Comparison of ENCODE assay signal across 13 mouse cellular contexts in the genomic region with DNA sequence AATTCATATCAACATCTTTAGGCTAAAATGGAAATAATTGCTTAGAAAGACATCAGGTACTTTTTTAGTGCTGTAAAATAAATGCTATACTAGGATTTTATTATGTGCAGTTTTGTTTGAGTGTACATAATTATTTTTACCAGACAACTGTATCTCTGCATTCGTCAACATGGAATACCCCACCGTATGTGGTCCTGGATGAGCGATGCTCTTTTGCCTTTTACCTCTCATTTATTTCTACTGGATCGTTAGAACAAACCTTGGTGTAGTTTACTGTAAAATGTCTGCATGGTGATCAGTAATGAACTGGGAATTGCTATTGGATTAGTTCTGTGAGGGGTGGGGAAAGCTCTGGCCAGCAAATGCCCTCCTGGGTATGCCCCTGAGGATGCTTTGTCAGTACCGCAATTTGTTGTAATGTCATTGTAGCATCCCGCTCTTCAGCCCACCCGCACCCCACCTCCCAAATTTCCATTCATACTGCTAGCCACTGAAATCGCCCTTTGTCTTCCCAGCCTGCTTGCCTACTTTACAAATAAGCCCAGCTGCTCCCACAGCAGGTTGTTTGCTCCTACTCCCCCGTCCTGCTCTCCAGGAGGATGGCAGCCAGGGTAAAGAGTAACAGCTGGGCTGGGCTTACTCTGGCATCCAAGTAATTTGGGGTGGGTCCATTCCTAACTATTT. TPM values are rescaled to one million over a fixed set of nuclear protein-coding genes. Genes with fewer than 3 reads are reported as not detected.
DNase-seq lines count a peak whose midpoint lies in the region; ATAC-seq lines count a peak whose summit lies in the region.
"Had no signal": no experiment of that assay in that cellular context is flagged by ENCODE, and none has a peak within 500 bp of the region (broad histone marks: within the 10 kb centered on the region; RNA-seq: fewer than 3 reads in every experiment).

No protein-coding gene starts in this region.

- no peaks in the 10 kb centered on the region for H3K9me3 ChIP-seq in hindbrain, embryonic 11.5 days (ENCODE audit: control insufficient read depth, low read length)
- H3K9me3 ChIP-seq in midbrain, embryonic 16.5 days (replicated peaks; ENCODE audit: control insufficient read depth, low read length, poor library complexity, severe bottlenecking): no peaks in the 10 kb centered on the region

- no peaks in the 10 kb centered on the region for H3K36me3 ChIP-seq in hindbrain, embryonic 11.5 days (ENCODE audit: control insufficient read depth, insufficient read depth, low read length)
- H3K36me3 ChIP-seq in midbrain, embryonic 16.5 days (ENCODE audit: control insufficient read depth, insufficient read depth, low read length): no peaks in the 10 kb centered on the region

- 13% methylated on average over 9 of the region's 9 CpGs for WGBS in hindbrain, embryonic 11.5 days
- 7% methylated on average over 9 of the region's 9 CpGs for WGBS in midbrain, embryonic 16.5 days

- peak; percentile 27 to 36 for DNase-seq in cerebellum, postnatal 14 days
- no peak for DNase-seq in cerebellum, adult 11 months
- peak; percentile 57 for DNase-seq in embryo, embryonic 10 days (ENCODE audit: low spot score)
- peak; percentile 65 for DNase-seq in hindbrain, embryonic 11.5 days (ENCODE audit: low spot score)
- no peak for DNase-seq in spleen, adult 12 weeks (ENCODE audit: low spot score)
- no peak for DNase-seq in left cerebral cortex, adult 18-20 months (ENCODE audit: low spot score in 2 of 2)
- no peak for DNase-seq in layer of hippocampus, adult 9-11 months
- DNase-seq: heart, adult 18-20 months; liver, postnatal 0 days had no signal

- H3K9ac ChIP-seq in hindbrain, embryonic 11.5 days (ENCODE audit: low read depth, low read length): no peak overlapping the region
- peak overlapping the region; percentile 27 for H3K9ac ChIP-seq in midbrain, embryonic 16.5 days (ENCODE audit: low read depth, low read length)
- H3K9ac ChIP-seq: liver, postnatal 0 days had no signal

- no peaks in the 10 kb centered on the region for H3K4me1 ChIP-seq in hindbrain, embryonic 11.5 days (replicated peaks; ENCODE audit: control insufficient read depth, insufficient read depth, low read length)
- H3K4me1 ChIP-seq in midbrain, embryonic 16.5 days (ENCODE audit: control insufficient read depth, insufficient read depth, low read length): peaks cover 3% of the 10 kb centered on the region; the same call in 1 of the 2 replicates

- H3K27me3 ChIP-seq in hindbrain, embryonic 11.5 days (ENCODE audit: control insufficient read depth, insufficient read depth, low read length): no peaks in the 10 kb centered on the region
- no peaks in the 10 kb centered on the region for H3K27me3 ChIP-seq in midbrain, embryonic 16.5 days (ENCODE audit: control insufficient read depth, insufficient read depth, low read depth, low read length)
- H3K27me3 ChIP-seq: Patski had no signal

- H3K4me2 ChIP-seq in hindbrain, embryonic 11.5 days (replicated peaks; ENCODE audit: low read depth, low read length): no peak overlapping the region
- peak overlapping the region; percentile 48 for H3K4me2 ChIP-seq in midbrain, embryonic 16.5 days (ENCODE audit: low read length)

- H3K27ac ChIP-seq in hindbrain, embryonic 11.5 days (ENCODE audit: low read depth, low read length): no peak overlapping the region
- no peak overlapping the region for H3K27ac ChIP-seq in midbrain, embryonic 16.5 days (ENCODE audit: low read length)
- H3K27ac ChIP-seq: left cerebral cortex, adult 2 months had no signal

- ATAC-seq in hindbrain, embryonic 11.5 days (ENCODE audit: low FRiP score): peak; percentile 92
- peak; percentile 71 for ATAC-seq in midbrain, embryonic 16.5 days
- ATAC-seq: inflammation-experienced regulatory T-cells, adult 6 months; liver, postnatal 0 days; Patski had no signal

- H3K4me3 ChIP-seq in hindbrain, embryonic 11.5 days (ENCODE audit: low read depth, low read length): no peak overlapping the region
- H3K4me3 ChIP-seq in midbrain, embryonic 16.5 days (ENCODE audit: low read depth, low read length): peak overlapping the region; percentile 17
- H3K4me3 ChIP-seq: left cerebral cortex, adult 2 months had no signal

RNA-seq across cellular contexts. Expression of a gene that starts 13.9 kb away (rescaled TPM):
- 2.1 and 3.3 TPM in 2 replicates for polyA plus RNA-seq in hindbrain, embryonic 11.5 days (2014; fragmentation: Nextera tagmentation; extraction: Ambion mirVana)
- polyA plus RNA-seq in midbrain, embryonic 16.5 days (2015; fragmentation: Nextera tagmentation; extraction: Ambion mirVana): 3.4 and 4.1 TPM in 2 replicates
- 10 to 100 TPM; 12.1 to 13.8 TPM for total RNA-seq in left cerebral cortex, adult 18-20 months (2021)

Comparison
In these comparisons a context has a peak if more than half of its experiments do, and no peak if none do; other contexts are left out.
1. DNase-seq: peak in cerebellum, postnatal 14 days (2 of 2), embryo, embryonic 10 days (single experiment) and hindbrain, embryonic 11.5 days (single experiment); none in cerebellum, adult 11 months (single experiment), spleen, adult 12 weeks (single experiment), left cerebral cortex, adult 18-20 months (0 of 2) and layer of hippocampus, adult 9-11 months (single experiment).